21 mouse cellular contexts compared by ENCODE assay signal in the genomic region with DNA sequence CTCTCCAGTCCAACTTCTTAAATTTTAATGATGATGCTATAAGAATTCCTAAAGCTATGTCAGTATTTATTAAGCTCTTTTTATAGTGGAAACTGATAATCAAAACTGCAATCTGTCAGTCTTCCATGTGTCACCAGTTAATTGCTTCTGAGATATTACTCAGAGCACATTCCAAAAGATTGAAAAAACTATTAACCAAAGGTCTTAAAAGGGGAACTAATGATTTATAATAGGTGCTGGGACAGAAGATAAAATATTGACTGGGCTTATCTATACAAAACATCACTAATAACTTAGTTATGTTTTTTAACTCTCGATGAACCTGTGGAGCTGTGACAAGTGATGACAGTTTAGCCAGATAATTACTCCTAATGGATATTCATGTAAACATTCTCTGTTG. TPM values are rescaled to one million over a fixed set of nuclear protein-coding genes. Genes with fewer than 3 reads are reported as not detected.
DNase-seq lines count a peak whose midpoint lies in the region; ATAC-seq and TF ChIP-seq lines count a peak whose summit lies in the region.
"Had no signal": no experiment of that assay in that cellular context is flagged by ENCODE, and none has a peak within 500 bp of the region (broad histone marks: within the 10 kb centered on the region; RNA-seq: fewer than 3 reads in every experiment).

No protein-coding gene starts in this region.

- H3K4me3 ChIP-seq in G1E (ENCODE audit: low read depth, low read length) = no peak overlapping the region
- H3K4me3 ChIP-seq in MEL (ENCODE audit: control insufficient read depth in 1 of 2, insufficient read depth in 1 of 2, low read depth in 2 of 2, low read length in 2 of 2) = no peak overlapping the region

- intact Hi-C loops in left cerebral cortex, postnatal 4 days (cut with DNase I) = no loop called here

- no peak for DNase-seq in G1E (ENCODE audit: low spot score)
- DNase-seq in MEL (ENCODE audit: low read depth, low spot score) = peak; percentile 44
- DNase-seq in left cerebral cortex, postnatal 4 days = no peak
- no peak for DNase-seq in MN1 (ENCODE audit: low spot score)
- DNase-seq: adrenal gland, adult 2 months; adrenal gland, adult 8-10 months; adrenal gland, postnatal 10 days; adrenal gland, postnatal 14 days; adrenal gland, postnatal 25 days; adrenal gland, postnatal 36 days; B cell, adult 2 months; cerebellum, adult 11 months; cerebellum, adult 11-12 months; cerebellum, adult 18-20 months; cerebellum, adult 2 months; cerebellum, adult 8-10 months; cerebellum, adult 9-10 months had no signal

- peaks cover 44% of the 10 kb centered on the region for H3K4me1 ChIP-seq in G1E (ENCODE audit: insufficient read depth, low read depth, low read length)
- peaks cover 6 to 17% of the 10 kb centered on the region in 2 experiments; a peak in 3 of 4 replicates for H3K4me1 ChIP-seq in MEL (ENCODE audit: control insufficient read depth in 1 of 2, insufficient read depth in 2 of 2, low read length in 2 of 2)

- H3K9me3 ChIP-seq in G1E (replicated peaks) (no peaks in the 10 kb centered on the region), MEL (replicated peaks; ENCODE audit: insufficient read depth, low read length) (no peaks in the 10 kb centered on the region)

- TF ChIP-seq POLR2A in MEL (IDR thresholded peaks at IDR 0.05; ENCODE audit: control insufficient read depth in 1 of 2, insufficient read depth in 1 of 2, low read depth in 1 of 2, low read length in 2 of 2, poor library complexity in 1 of 2) = no peak

- TF ChIP-seq EP300 in MEL (IDR thresholded peaks at IDR 0.05; ENCODE audit: low read depth in 1 of 2, low read length in 2 of 2) = no peak

- peak; percentile 68 for ATAC-seq in G1E (ENCODE audit: extremely low read depth, insufficient number of reproducible peaks, low FRiP score, poor library complexity, severe bottlenecking)
- ATAC-seq: activated CD4-positive, CD25-positive, alpha-beta regulatory T cell, adult 4 months; CD4-positive, CD25-positive, alpha-beta regulatory T cell, adult 4 months; Patski had no signal

- no peak for TF ChIP-seq RAD21 in MEL (IDR thresholded peaks at IDR 0.05; ENCODE audit: low read depth, low read length)

- H3K27ac ChIP-seq in MEL (ENCODE audit: control insufficient read depth, low read depth, low read length) = no peak overlapping the region

- H3K27me3 ChIP-seq in G1E (ENCODE audit: insufficient read depth, low read length) (no peaks in the 10 kb centered on the region), MEL (ENCODE audit: control insufficient read depth in 1 of 2, insufficient read depth in 2 of 2, low read length in 2 of 2) (no peaks in the 10 kb centered on the region)
- H3K27me3 ChIP-seq: CH12.LX, Patski had no signal

- H3K9ac ChIP-seq in MEL (ENCODE audit: control insufficient read depth, low read depth, low read length, poor library complexity, severe bottlenecking) = no peak overlapping the region

- no peak for TF ChIP-seq CTCF in G1E (IDR thresholded peaks at IDR 0.05; ENCODE audit: low read depth, low read length)
- no peak for TF ChIP-seq CTCF in MEL (IDR thresholded peaks at IDR 0.05 in 2 of 3, conservative IDR thresholded peaks at IDR 0.05 in 1 of 3; ENCODE audit: control insufficient read depth in 1 of 3, insufficient read depth in 1 of 3, low read depth in 2 of 3, low read length in 3 of 3, poor library complexity in 1 of 3, severe bottlenecking in 1 of 3)

- H3K79me2 ChIP-seq in MEL (ENCODE audit: control insufficient read depth, insufficient read depth, low read length, poor library complexity) = no peaks in the 10 kb centered on the region; the same call in 1 of the 2 replicates

- H3K36me3 ChIP-seq in G1E (replicated peaks) = no peaks in the 10 kb centered on the region
- H3K36me3 ChIP-seq in MEL (ENCODE audit: control insufficient read depth in 1 of 2, insufficient read depth in 2 of 2, low read length in 2 of 2) = peaks cover 0 to 26% of the 10 kb centered on the region in 2 experiments; a peak in 2 of 4 replicates

TF ChIP-seq in MEL, 35 proteins besides CTCF, POLR2A, EP300 and RAD21:
- TF ChIP-seq ZNF384 (IDR thresholded peaks at IDR 0.05; ENCODE audit: low read depth, low read length) (no peak), TAL1 (IDR thresholded peaks at IDR 0.05; ENCODE audit: low read length) (peak; percentile 62), USF1 (IDR thresholded peaks at IDR 0.05; ENCODE audit: low read depth, low read length) (no peak), MAFK (IDR thresholded peaks at IDR 0.05; ENCODE audit: borderline replicate concordance, low read depth, low read length) (no peak), MAZ (IDR thresholded peaks at IDR 0.05; ENCODE audit: low read depth, low read length) (no peak), MXI1 (IDR thresholded peaks at IDR 0.05; ENCODE audit: low read depth, low read length) (no peak), USF2 (IDR thresholded peaks at IDR 0.05; ENCODE audit: borderline replicate concordance in 1 of 2, insufficient read depth in 1 of 2, low read depth in 1 of 2, low read length in 2 of 2) (no peak), TBP (IDR thresholded peaks at IDR 0.05; ENCODE audit: low read depth, low read length) (no peak)

RNA-seq across cellular contexts. Expression of a gene that starts 5.3 kb away (rescaled TPM):
- 1,076 and 1,147 TPM in 2 replicates for total RNA-seq in G1E (2014; fragmentation: Nextera tagmentation)
- total RNA-seq in G1E (2017) = 4,982 and 5,364 TPM in 2 replicates
- 12.1 and 66.9 TPM in 2 replicates for polyA plus RNA-seq in G1E (2012)
- total RNA-seq in MEL (2012; rRNA removed) = 3,283 and 3,531 TPM in 2 replicates
- polyA plus RNA-seq in MEL (2012; ENCODE audit: insufficient read depth in 1 of 2, insufficient read length in 2 of 2, low read depth in 1 of 2, low replicate concordance in 2 of 2, missing spikeins in 1 of 2) = 10 to 100 TPM in 1 of 2 experiments, not detected in 1; 19.1 TPM
- 100 to 1,000 TPM; 525 to 563 TPM for total RNA-seq in left cerebral cortex, postnatal 4 days (2021)

RNA-seq across cellular contexts. Expression of a gene that starts 8.6 kb away (rescaled TPM):
- total RNA-seq in G1E (2014; fragmentation: Nextera tagmentation) = 1,742 and 2,057 TPM in 2 replicates
- 1,288 and 1,589 TPM in 2 replicates for total RNA-seq in G1E (2017)
- polyA plus RNA-seq in G1E (2012) = 71.1 and 196 TPM in 2 replicates
- 1,127 and 1,310 TPM in 2 replicates for total RNA-seq in MEL (2012; rRNA removed)
- 10 to 100 TPM in 1 of 2 experiments, not detected in 1; 10.6 TPM for polyA plus RNA-seq in MEL (2012; ENCODE audit: insufficient read depth in 1 of 2, insufficient read length in 2 of 2, low read depth in 1 of 2, low replicate concordance in 2 of 2, missing spikeins in 1 of 2)
- 10 to 100 TPM; 59.3 to 67.5 TPM for total RNA-seq in left cerebral cortex, postnatal 4 days (2021)
- polyA plus RNA-seq: Patski had no signal

RNA-seq across cellular contexts. Expression of a gene that starts 8.9 kb away (rescaled TPM):
- total RNA-seq in G1E (2014; fragmentation: Nextera tagmentation) (350 and 535 TPM in 2 replicates), G1E (2017) (410 and 794 TPM in 2 replicates), MEL (2012; rRNA removed) (1,714 and 2,074 TPM in 2 replicates)
- polyA plus RNA-seq in G1E (2012) (0.90 and 0.98 TPM in 2 replicates), MEL (2012; ENCODE audit: insufficient read depth in 1 of 2, insufficient read length in 2 of 2, low read depth in 1 of 2, low replicate concordance in 2 of 2, missing spikeins in 1 of 2) (1 to 10 TPM in 1 of 2 experiments, not detected in 1; 5.6 TPM)
- total RNA-seq in left cerebral cortex, postnatal 4 days (2021) = 10 to 100 TPM; 57.6 to 68.8 TPM

RNA-seq across cellular contexts. Expression of a gene that starts 10.1 kb away (rescaled TPM):
- total RNA-seq in G1E (2014; fragmentation: Nextera tagmentation) (20.2 and 51.9 TPM in 2 replicates), G1E (2017) (121 TPM in 2 replicates), MEL (2012; rRNA removed) (947 and 1,094 TPM in 2 replicates)
- polyA plus RNA-seq in G1E (2012) (1.2 and 6.4 TPM in 2 replicates), MEL (2012; ENCODE audit: insufficient read depth in 1 of 2, insufficient read length in 2 of 2, low read depth in 1 of 2, low replicate concordance in 2 of 2, missing spikeins in 1 of 2) (1 to 10 TPM in 1 of 2 experiments, not detected in 1; 2.7 TPM)
- total RNA-seq in left cerebral cortex, postnatal 4 days (2021) = 10 to 100 TPM; 35.9 to 46.7 TPM
- polyA plus RNA-seq: CD4-positive, CD25-positive, alpha-beta regulatory T cell, adult 4 months had no signal

RNA-seq across cellular contexts. Expression of a gene that starts 23.2 kb away (rescaled TPM):
- total RNA-seq in G1E (2014; fragmentation: Nextera tagmentation) (170 and 209 TPM in 2 replicates), G1E (2017) (309 and 556 TPM in 2 replicates), MEL (2012; rRNA removed) (1,196 and 2,041 TPM in 2 replicates)
- polyA plus RNA-seq in G1E (2012) (1.2 and 3.4 TPM in 2 replicates), MEL (2012; ENCODE audit: insufficient read depth in 1 of 2, insufficient read length in 2 of 2, low read depth in 1 of 2, low replicate concordance in 2 of 2, missing spikeins in 1 of 2) (1 to 10 TPM in 1 of 2 experiments, not detected in 1; 1.7 TPM)
- total RNA-seq in left cerebral cortex, postnatal 4 days (2021) = 10 to 100 TPM; 34.8 to 37.4 TPM
- polyA plus RNA-seq: cerebellum, adult 2 months; Patski had no signal

Comparison
In these comparisons a context has a peak if more than half of its experiments do, and no peak if none do; other contexts are left out.
1. RNA of a gene that starts 8.6 kb away (total RNA-seq): 1,288 to 2,057 TPM in G1E and 1,127 to 1,310 TPM in MEL; 59.3 to 67.5 TPM in left cerebral cortex, postnatal 4 days; every median in the first group is over 10 times any median in the second.
2. RNA of a gene that starts 8.9 kb away (total RNA-seq): 1,714 to 2,074 TPM in MEL and 350 to 794 TPM in G1E; 57.6 to 68.8 TPM in left cerebral cortex, postnatal 4 days; every median in the first group is over 4 times any median in the second.